Mouse (Mus musculus) brain, embryonic 14.5 days (tissue): ENCODE measurements around the gene Zglp1. TPM values are rescaled to one million over a fixed set of nuclear protein-coding genes. Genes with fewer than 3 reads are reported as not detected.

ENCODE experiments used
- DNase-seq: peaks from one replicate; pipeline ENCODE4 v3.0.0-alpha.2; 2011; ENCODE audit warnings: low read depth
- CTCF ChIP-seq: fragments of 200-500 bp; IDR thresholded peaks from 2 replicates; pipeline ENCODE4 v1.5.1; 2012; ENCODE audit warnings: inconsistent platforms, mild to moderate bottlenecking, moderate library complexity, borderline replicate concordance; ENCODE audit not compliant: insufficient read depth, insufficient read length; ENCODE audit errors: extremely low read depth
- POLR2A ChIP-seq: fragments of 200-500 bp; IDR thresholded peaks from 2 replicates; pipeline ENCODE4 v1.6.1; 2012; ENCODE audit warnings: mild to moderate bottlenecking, inconsistent platforms, borderline replicate concordance; ENCODE audit not compliant: poor library complexity, insufficient read depth, insufficient read length, severe bottlenecking; ENCODE audit errors: extremely low read depth
- polyA plus RNA-seq: library from polyadenylated mRNA; depleted of rRNA; stranded (reverse); fragments of >200 nt; gene quantifications from 2 replicates; pipeline ENCODE4 v1.2.3, GENCODE M21; 2012; rRNA removed

Gene Zglp1
- polyA plus RNA-seq, result 1.3 and 2.1 TPM in 2 replicates

GRCm38 (mm10) chr9:21067006-21067684, at the start of gene Zglp1:
Zglp1 (minus strand) TSS chr9:21067093.
- DNase-seq, result no peak
- TF ChIP-seq CTCF (no peak), POLR2A (no peak)

- no peak for DNase-seq
- TF ChIP-seq POLR2A, result no peak
- no peak for TF ChIP-seq CTCF
Observed at GRCm38 (mm10) chr9:21115105-21115504, 48.2 kb upstream of the Zglp1 start.

- TF ChIP-seq CTCF (no peak), POLR2A (no peak)
Observed at GRCm38 (mm10) chr9:21114190-21114589, 47.3 kb upstream of the Zglp1 start.

GRCm38 (mm10) chr9:21113751-21114150, 46.9 kb upstream of the Zglp1 start:
- DNase-seq, result no peak
- no peak for TF ChIP-seq CTCF
- no peak for TF ChIP-seq POLR2A

More at GRCm38 (mm10) chr9:21114190-21114589, 47.3 kb upstream of the Zglp1 start:
- DNase-seq, result no peak

- TF ChIP-seq POLR2A (no peak), CTCF (no peak)
- no peak for DNase-seq
Observed at GRCm38 (mm10) chr9:21107607-21108237, 40.8 kb upstream of the Zglp1 start.

- no peak for DNase-seq
- TF ChIP-seq POLR2A (no peak), CTCF (no peak)
Observed at GRCm38 (mm10) chr9:21105760-21106564, 39.1 kb upstream of the Zglp1 start.

GRCm38 (mm10) chr9:21104814-21105213, 37.9 kb upstream of the Zglp1 start:
- no peak for DNase-seq
- TF ChIP-seq CTCF (no peak), POLR2A (no peak)

- DNase-seq, result no peak
- TF ChIP-seq POLR2A (no peak), CTCF (no peak)
Observed at GRCm38 (mm10) chr9:21102076-21102475, 35.2 kb upstream of the Zglp1 start.

- TF ChIP-seq CTCF, result no peak
- no peak for TF ChIP-seq POLR2A
- no peak for DNase-seq
Observed at GRCm38 (mm10) chr9:21100447-21101161, 33.7 kb upstream of the Zglp1 start.

- DNase-seq, result no peak
- no peak for TF ChIP-seq CTCF
- TF ChIP-seq POLR2A, result no peak
Observed at GRCm38 (mm10) chr9:21097793-21098192, 30.9 kb upstream of the Zglp1 start.

GRCm38 (mm10) chr9:21095958-21096357, 29.1 kb upstream of the Zglp1 start:
- DNase-seq, result no peak
- TF ChIP-seq POLR2A (no peak), CTCF (no peak)
